Mouse (Mus musculus) CH12.LX (cell line): ENCODE measurements around the gene Kxd1. TPM values are rescaled to one million over a fixed set of nuclear protein-coding genes. Genes with fewer than 3 reads are reported as not detected.
A peak's percentile ranks its signal among the peaks of the same experiment; 100 is the strongest.

ENCODE experiments used
- DNase-seq: peaks from one replicate; pipeline ENCODE4 v3.0.0-alpha.2; 2013; ENCODE audit errors: extremely low read depth
- H3K27ac ChIP-seq: 2 replicates; pipeline ENCODE4 v1.5.1; 2012; ENCODE audit warnings: low read depth, mild to moderate bottlenecking, control low read depth, moderate library complexity; ENCODE audit not compliant: insufficient read depth
- H3K27me3 ChIP-seq: replicated peaks from 2 replicates; pipeline ENCODE3; 2012; ENCODE audit warnings: inconsistent platforms
- H3K36me3 ChIP-seq, 2 experiments: replicated peaks in 1 of 2; 2 replicates each; pipeline versions ENCODE3 to v1.6.1; 2012; ENCODE audit warnings: inconsistent platforms in 1 of 2, low read length in 1 of 2, mild to moderate bottlenecking in 1 of 2, mixed read lengths in 1 of 2, moderate library complexity in 1 of 2; ENCODE audit not compliant: control insufficient read depth in 1 of 2, insufficient read depth in 1 of 2
- H3K4me1 ChIP-seq, 2 experiments: 2 replicates each; pipeline ENCODE4 v1.6.1; 2012; ENCODE audit warnings: inconsistent platforms in 1 of 2, moderate library complexity in 1 of 2; ENCODE audit not compliant: insufficient read depth in 2 of 2, control insufficient read depth in 1 of 2
- H3K4me2 ChIP-seq: 2 replicates; pipeline ENCODE4 v1.6.1; 2012; ENCODE audit warnings: low read depth, mild to moderate bottlenecking, control low read depth; ENCODE audit not compliant: poor library complexity, insufficient read depth, severe bottlenecking
- H3K4me3 ChIP-seq, 3 experiments: fragments of 150-350 bp in 1 of 3; sonication (generic) in 1 of 3; replicated peaks in 1 of 3; 2 replicates each; pipeline versions ENCODE3 to v1.5.1; 2011 to 2012; ENCODE audit warnings: low read depth in 2 of 3, low read length in 2 of 3, mild to moderate bottlenecking in 2 of 3, moderate library complexity in 2 of 3, control low read depth in 1 of 3, improper control_type of control experiment in 1 of 3, inconsistent platforms in 1 of 3, mixed read lengths in 1 of 3; ENCODE audit not compliant: poor library complexity in 1 of 3
- H3K79me2 ChIP-seq: replicated peaks from 2 replicates; pipeline ENCODE4 v1.6.1; 2012; ENCODE audit warnings: mild to moderate bottlenecking, moderate library complexity; ENCODE audit not compliant: control insufficient read depth, poor library complexity, insufficient read depth, severe bottlenecking; ENCODE audit errors: extremely low read depth
- H3K9ac ChIP-seq: 2 replicates; pipeline ENCODE4 v1.6.1; 2012; ENCODE audit warnings: low read depth, mild to moderate bottlenecking, control low read depth, moderate library complexity; ENCODE audit not compliant: insufficient read depth
- H3K9me3 ChIP-seq: replicated peaks from 2 replicates; pipeline ENCODE3; 2012; ENCODE audit warnings: low read length, inconsistent platforms, mixed read lengths
- BHLHE40 ChIP-seq: IDR thresholded peaks from 2 replicates; pipeline ENCODE4 v1.6.1; 2011; ENCODE audit warnings: mild to moderate bottlenecking, low read depth, low read length, improper control_type of control experiment
- CHD2 ChIP-seq: IDR thresholded peaks from 2 replicates; pipeline ENCODE4 v1.6.1; 2011; ENCODE audit warnings: low read length, improper control_type of control experiment
- CTCF ChIP-seq, 2 experiments: IDR thresholded peaks in 1 of 2; conservative IDR thresholded peaks in 1 of 2; 2 replicates each; pipeline ENCODE4 v1.5.1; 2011 to 2012; ENCODE audit warnings: low read depth in 2 of 2, low read length in 2 of 2, improper control_type of control experiment in 1 of 2, inconsistent platforms in 1 of 2, mild to moderate bottlenecking in 1 of 2, moderate library complexity in 1 of 2
- E2F4 ChIP-seq: IDR thresholded peaks from 2 replicates; pipeline ENCODE4 v1.6.1; 2011; ENCODE audit warnings: low read depth, low read length, improper control_type of control experiment; ENCODE audit not compliant: insufficient replicate concordance
- ELF1 ChIP-seq: IDR thresholded peaks from 2 replicates; pipeline ENCODE4 v1.6.1; 2014; ENCODE audit warnings: low read depth, mild to moderate bottlenecking, inconsistent platforms, low read length, improper control_type of control experiment
- EP300 ChIP-seq: IDR thresholded peaks from 2 replicates; pipeline ENCODE4 v1.6.1; 2011; ENCODE audit warnings: low read length, improper control_type of control experiment
- ETS1 ChIP-seq: conservative IDR thresholded peaks from 2 replicates; pipeline ENCODE4 v1.6.1; 2012; ENCODE audit warnings: low read depth, mild to moderate bottlenecking, inconsistent platforms, low read length, improper control_type of control experiment, moderate library complexity
- GABPA ChIP-seq: IDR thresholded peaks from 2 replicates; pipeline ENCODE4 v1.6.1; 2012; ENCODE audit warnings: low read depth, low read length, improper control_type of control experiment, inconsistent platforms; ENCODE audit not compliant: insufficient replicate concordance
- HCFC1 ChIP-seq: IDR thresholded peaks from 2 replicates; pipeline ENCODE4 v1.6.1; 2012; ENCODE audit warnings: low read depth, mild to moderate bottlenecking, inconsistent platforms, low read length, improper control_type of control experiment
- IRF4 ChIP-seq: IDR thresholded peaks from 2 replicates; pipeline ENCODE4 v1.6.1; 2014; ENCODE audit warnings: low read depth, mild to moderate bottlenecking, inconsistent platforms, low read length, improper control_type of control experiment
- JUND ChIP-seq: conservative IDR thresholded peaks from 2 replicates; pipeline ENCODE4 v1.6.1; 2011; ENCODE audit warnings: low read depth, low read length, improper control_type of control experiment
- KAT2A ChIP-seq: IDR thresholded peaks from 2 replicates; pipeline ENCODE4 v1.6.1; 2012; ENCODE audit warnings: low read length, improper control_type of control experiment, inconsistent platforms; ENCODE audit not compliant: insufficient replicate concordance
- MAFK ChIP-seq: IDR thresholded peaks from 2 replicates; pipeline ENCODE4 v1.6.1; 2011; ENCODE audit warnings: low read length, improper control_type of control experiment; ENCODE audit not compliant: insufficient replicate concordance
- MAX ChIP-seq: IDR thresholded peaks from 2 replicates; pipeline ENCODE4 v1.6.1; 2011; ENCODE audit warnings: low read length, improper control_type of control experiment
- MAZ ChIP-seq: IDR thresholded peaks from 2 replicates; pipeline ENCODE4 v1.6.1; 2012; ENCODE audit warnings: low read depth, mild to moderate bottlenecking, inconsistent platforms, low read length, improper control_type of control experiment, moderate library complexity
- MEF2A ChIP-seq: IDR thresholded peaks from 2 replicates; pipeline ENCODE4 v1.6.1; 2014; ENCODE audit warnings: low read depth, mild to moderate bottlenecking, inconsistent platforms, low read length, improper control_type of control experiment, borderline replicate concordance
- MXI1 ChIP-seq: IDR thresholded peaks from 2 replicates; pipeline ENCODE4 v1.6.1; 2011; ENCODE audit warnings: mild to moderate bottlenecking, low read depth, low read length, improper control_type of control experiment
- NRF1 ChIP-seq: IDR thresholded peaks from 2 replicates; pipeline ENCODE4 v1.6.1; 2014; ENCODE audit warnings: low read depth, mild to moderate bottlenecking, inconsistent platforms, low read length, improper control_type of control experiment, moderate library complexity
- PAX5 ChIP-seq: IDR thresholded peaks from 2 replicates; pipeline ENCODE4 v1.6.1; 2012; ENCODE audit warnings: low read length, inconsistent platforms, mixed read lengths
- POLR2A ChIP-seq: IDR thresholded peaks from 2 replicates; pipeline ENCODE4 v1.6.1; 2011; ENCODE audit warnings: low read depth, mild to moderate bottlenecking, improper control_type of control experiment, low read length
- POLR2AphosphoS2 ChIP-seq: IDR thresholded peaks from 2 replicates; pipeline ENCODE4 v1.6.1; 2011; ENCODE audit warnings: low read depth, low read length, improper control_type of control experiment
- RAD21 ChIP-seq: IDR thresholded peaks from 2 replicates; pipeline ENCODE4 v1.6.1; 2011; ENCODE audit warnings: low read depth, mild to moderate bottlenecking, low read length, improper control_type of control experiment, moderate library complexity
- RCOR1 ChIP-seq: conservative IDR thresholded peaks from 2 replicates; pipeline ENCODE4 v1.6.1; 2012; ENCODE audit warnings: low read depth, mild to moderate bottlenecking, inconsistent platforms, low read length, improper control_type of control experiment
- SIN3A ChIP-seq: IDR thresholded peaks from 2 replicates; pipeline ENCODE4 v1.6.1; 2012; ENCODE audit warnings: low read length, improper control_type of control experiment, inconsistent platforms
- SMC3 ChIP-seq: IDR thresholded peaks from 2 replicates; pipeline ENCODE4 v1.6.1; 2011; ENCODE audit warnings: low read depth, low read length, improper control_type of control experiment
- TCF12 ChIP-seq: IDR thresholded peaks from 2 replicates; pipeline ENCODE4 v1.6.1; 2014; ENCODE audit warnings: low read depth, mild to moderate bottlenecking, inconsistent platforms, low read length, improper control_type of control experiment
- UBTF ChIP-seq: IDR thresholded peaks from 2 replicates; pipeline ENCODE4 v1.6.1; 2012; ENCODE audit warnings: low read depth, mild to moderate bottlenecking, inconsistent platforms, low read length, improper control_type of control experiment, moderate library complexity
- USF1 ChIP-seq: IDR thresholded peaks from 2 replicates; pipeline ENCODE4 v1.6.1; 2014; ENCODE audit warnings: low read depth, mild to moderate bottlenecking, inconsistent platforms, low read length, improper control_type of control experiment
- USF2 ChIP-seq: conservative IDR thresholded peaks from 2 replicates; pipeline ENCODE4 v1.6.1; 2011; ENCODE audit warnings: low read depth, low read length, improper control_type of control experiment
- ZC3H11A ChIP-seq: IDR thresholded peaks from 2 replicates; pipeline ENCODE4 v1.6.1; 2012; ENCODE audit warnings: low read depth, mild to moderate bottlenecking, inconsistent platforms, low read length, improper control_type of control experiment
- ZKSCAN1 ChIP-seq: IDR thresholded peaks from 2 replicates; pipeline ENCODE4 v1.6.1; 2012; ENCODE audit warnings: low read depth, inconsistent platforms, low read length, improper control_type of control experiment, borderline replicate concordance
- ZMIZ1 ChIP-seq: IDR thresholded peaks from 2 replicates; pipeline ENCODE4 v1.6.1; 2012; ENCODE audit warnings: low read depth, mild to moderate bottlenecking, inconsistent platforms, low read length, improper control_type of control experiment
- ZNF384 ChIP-seq: IDR thresholded peaks from 2 replicates; pipeline ENCODE4 v1.6.1; 2012; ENCODE audit warnings: low read depth, low read length, improper control_type of control experiment, inconsistent platforms
- dilution Hi-C: fragments of 300-500 bp; cut with MboI; formaldehyde crosslinking; loops from 2 replicates; pipeline ENCODE4 v1.14.3; 2020; ENCODE audit warnings: low sequenced_read_pairs; ENCODE audit not compliant: extremely low pct_unique_long_range_greater_than_20kb, extremely low pct_ligation_motif_present
- in situ Hi-C: fragments of 300-500 bp; cut with MboI; formaldehyde crosslinking; loops from 3 replicates; pipeline ENCODE4 v1.14.3; 2019; ENCODE audit warnings: low sequenced_read_pairs, low pct_ligation_motif_present, low pct_unique_long_range_greater_than_20kb, mixed read lengths
- polyA plus RNA-seq: library from polyadenylated mRNA; unstranded; fragments of >175 nt; gene quantifications from 2 replicates; pipeline ENCODE4 v1.2.1, GENCODE M21; 2012; ENCODE audit warnings: low read depth; ENCODE audit not compliant: insufficient read length
- total RNA-seq, 2 experiments: library from RNA; depleted of rRNA; stranded (reverse); fragments of 300-350 nt in 1 of 2; fragments of >200 nt in 1 of 2; gene quantifications; 2 replicates each; pipeline ENCODE4 v1.2.3; 2012 to 2014

The Kxd1 gene
- total and polyA plus RNA-seq, 3 experiments = 56.6 to 68.0 (median 63.4) TPM

DNA sequence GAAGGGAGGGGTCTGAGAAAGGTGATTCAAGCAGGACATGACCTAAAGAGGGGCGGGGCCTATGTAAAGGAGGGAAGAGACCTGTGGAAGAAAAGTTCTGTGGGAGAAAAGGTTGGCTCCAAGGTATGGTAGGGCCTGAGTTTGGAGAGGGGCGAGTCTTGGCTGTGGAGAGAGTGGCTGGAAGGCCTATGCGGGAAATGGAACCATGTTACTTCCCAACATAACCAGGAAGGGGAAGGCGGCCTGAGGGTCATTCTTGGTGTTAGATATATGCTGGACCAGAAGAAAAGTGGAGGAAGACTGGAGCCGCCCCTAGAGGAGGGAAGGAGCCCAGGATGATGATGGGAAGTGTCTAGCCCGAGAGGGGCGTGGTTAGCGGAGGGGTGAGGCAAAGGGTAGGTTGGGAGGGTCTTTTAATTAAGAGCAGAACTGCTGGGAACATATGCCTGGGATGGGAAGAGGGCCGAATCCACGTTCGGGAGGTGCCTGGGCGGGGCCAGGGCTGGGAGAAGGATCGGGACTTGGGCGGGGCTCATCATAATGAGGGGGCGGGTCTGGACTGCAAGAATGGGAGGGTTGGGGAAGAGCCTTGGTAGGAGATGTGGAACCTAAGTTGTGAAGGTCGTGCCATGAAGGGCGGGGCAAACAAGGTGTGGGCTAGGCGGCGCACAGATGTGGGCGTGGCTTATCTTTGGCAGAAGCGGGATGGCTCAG lies 50.3 kb downstream of the Kxd1 start (continued):
- TF ChIP-seq HCFC1 (0 out of 2 replicates have a peak, but pooled peaks have one; percentile 17), ZNF384 (0 out of 2 replicates have a peak, but pooled peaks have one; percentile 11), MAZ (no peak), ZMIZ1 (peak; percentile 97), MAX (0 out of 2 replicates have a peak, but pooled peaks have one; percentile 4), MXI1 (peak; percentile 31), SMC3 (no peak), POLR2A (peak; percentile 78)

DNA sequence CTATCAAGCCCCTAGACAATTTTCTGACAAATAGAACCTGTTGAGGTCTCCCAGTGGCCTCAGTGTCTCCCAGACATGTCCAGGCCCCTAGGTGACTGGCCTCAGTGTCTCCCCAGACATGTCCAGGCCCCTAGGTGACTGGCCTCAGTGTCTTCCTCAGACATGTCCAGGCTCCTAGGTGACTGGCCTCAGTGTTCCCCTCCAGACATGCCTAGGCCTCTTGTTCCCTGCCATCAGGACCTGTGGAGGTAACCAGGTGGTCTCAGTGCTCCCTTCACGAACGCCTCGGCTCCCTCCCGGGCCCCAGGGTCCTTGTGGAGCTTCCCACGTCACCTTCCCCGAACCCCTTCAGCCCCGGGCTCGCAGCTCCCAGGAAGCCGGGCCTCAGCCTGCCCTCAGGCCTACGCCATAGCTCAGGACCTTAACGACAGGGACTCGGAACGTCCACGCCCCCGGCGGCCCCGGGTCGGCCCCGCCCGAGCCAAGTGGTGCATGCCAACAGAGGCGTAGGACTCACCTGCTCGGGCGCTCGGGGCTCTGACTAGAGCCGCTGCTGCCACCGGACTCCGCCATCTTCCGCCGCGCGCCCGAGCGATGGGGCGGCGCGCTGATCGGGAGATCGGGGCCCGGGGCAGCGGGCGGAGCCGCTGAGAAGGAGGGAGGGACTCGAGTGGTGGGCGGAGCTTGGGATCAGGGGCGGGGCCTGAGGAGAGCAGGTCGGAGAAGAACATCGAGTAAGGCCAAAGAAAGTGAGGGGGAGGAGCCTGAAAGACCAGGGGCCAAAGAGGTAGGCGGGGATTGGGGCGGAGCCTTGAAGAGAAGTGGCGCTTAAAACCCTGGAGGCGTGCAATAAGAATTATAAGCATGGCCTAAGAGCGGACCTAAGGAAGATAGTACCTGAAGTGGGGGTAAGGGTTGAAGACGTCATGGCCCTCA lies 51.2 kb downstream of the Kxd1 start, which contains the start of gene Klhl26:
TSS of gene Klhl26 (minus strand) at position 636 of the 936 bp plus-strand sequence.
- DNase-seq = peak; percentile 99
- Histone ChIP-seq H3K4me1 (peaks cover 0 to 26% of the 10 kb centered on the region in 2 experiments; a peak in 2 of 4 replicates), H3K9me3 (no peaks in the 10 kb centered on the region), H3K27ac (peak within 1 kb of the TSS; percentile 21; the same call in 1 of the 2 replicates), H3K79me2 (no peaks in the 10 kb centered on the region), H3K9ac (peak within 1 kb of the TSS; percentile 90), H3K4me3 (peak within 1 kb of the TSS; percentile 76 to 95 (median 87)), H3K27me3 (peaks cover 33% of the 10 kb centered on the region), H3K4me2 (peak within 1 kb of the TSS; percentile 72), H3K36me3 (peaks cover 0 to 24% of the 10 kb centered on the region in 2 experiments)
- dilution Hi-C loops (no loop called here), in situ Hi-C loops (no loop called here)
- TF ChIP-seq PAX5 (no peak), KAT2A (no peak), IRF4 (no peak), EP300 (no peak), HCFC1 (peak; percentile 6; the same call in 1 of the 2 replicates), E2F4 (no peak), ELF1 (no peak; the same call in 1 of the 2 replicates), ZKSCAN1 (no peak), CTCF (conservative IDR thresholded peaks at IDR 0.05 in 1 of 2, IDR thresholded peaks at IDR 0.05 in 1 of 2; ENCODE audit: low read depth in 2 of 2, low read length in 2 of 2) (no peak), BHLHE40 (no peak), ZC3H11A (no peak), CHD2 (no peak), RCOR1 (no peak), MAX (peak; percentile 52; the same call in 1 of the 2 replicates), POLR2AphosphoS2 (no peak), SIN3A (peak; percentile 68; the same call in 1 of the 2 replicates), GABPA (no peak), JUND (no peak), MEF2A (no peak), RAD21 (no peak), SMC3 (no peak), TCF12 (peak; percentile 65), MAFK (no peak), ETS1 (peak; percentile 7; the same call in 1 of the 2 replicates), MAZ (no peak), UBTF (no peak), POLR2A (peak; percentile 73), USF1 (no peak), USF2 (no peak), NRF1 (peak; percentile 37; the same call in 1 of the 2 replicates)
